Mouse (Mus musculus) layer of hippocampus, adult 9-11 months (tissue): Measurements from ENCODE around the gene Vps4a.
A peak's percentile ranks its signal among the peaks of the same experiment; 100 is the strongest.
"Not testable (repeated sequence)": the region's sequence is repeated elsewhere in the genome, so short reads cannot be mapped to it uniquely, and the experiment has no call there.

Experiments used
- DNase-seq: peaks from one replicate; pipeline ENCODE4 v3.0.0; 2022

The Vps4a gene

DNA sequence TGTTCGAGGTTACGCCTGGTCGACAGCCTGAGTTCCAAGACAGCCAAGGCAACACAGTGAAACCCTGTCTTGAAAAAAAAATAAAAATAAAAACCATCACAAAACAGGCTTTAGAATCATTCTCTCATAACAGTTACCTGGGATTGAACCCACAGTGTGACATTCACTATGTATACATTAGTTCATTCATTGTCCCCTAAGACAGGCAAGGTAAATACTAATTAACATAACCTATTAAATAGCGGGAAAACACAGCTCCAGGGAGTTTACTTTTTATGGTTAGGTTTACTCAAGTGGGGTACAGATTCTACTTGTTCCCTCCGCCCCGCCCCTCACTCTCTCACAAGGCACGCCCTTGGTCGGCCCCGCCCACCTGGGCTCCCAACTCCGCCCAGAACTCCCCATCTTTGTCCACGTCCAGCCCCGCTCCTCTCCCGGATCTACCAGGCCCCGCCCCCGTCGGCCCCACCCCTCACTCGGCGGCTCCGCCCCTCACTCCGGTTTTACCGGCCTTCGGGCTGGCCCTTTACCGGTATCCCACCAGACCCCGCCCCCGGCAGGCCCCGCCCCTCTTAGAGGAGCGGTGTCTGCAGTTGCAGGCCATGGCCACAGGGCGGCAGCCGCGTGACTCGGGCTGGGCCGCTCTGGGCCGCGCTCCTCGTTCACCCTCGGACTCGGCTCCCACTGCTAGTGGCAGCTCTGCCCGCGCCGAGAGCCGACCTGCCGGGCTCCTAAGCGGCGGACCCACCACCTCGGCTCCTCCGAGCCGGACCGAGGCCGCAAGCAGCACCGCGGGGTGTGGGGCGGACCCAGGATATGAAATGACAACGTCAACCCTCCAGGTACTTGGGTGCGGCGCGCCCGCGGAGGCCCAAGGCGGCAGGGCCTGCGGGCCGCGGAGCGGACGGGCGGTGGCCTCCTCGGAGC is at the start of gene Vps4a:
Gene Vps4a (plus strand): TSS at position 573 of the 927 bp plus-strand sequence.
- peak; percentile 96 for DNase-seq

DNA sequence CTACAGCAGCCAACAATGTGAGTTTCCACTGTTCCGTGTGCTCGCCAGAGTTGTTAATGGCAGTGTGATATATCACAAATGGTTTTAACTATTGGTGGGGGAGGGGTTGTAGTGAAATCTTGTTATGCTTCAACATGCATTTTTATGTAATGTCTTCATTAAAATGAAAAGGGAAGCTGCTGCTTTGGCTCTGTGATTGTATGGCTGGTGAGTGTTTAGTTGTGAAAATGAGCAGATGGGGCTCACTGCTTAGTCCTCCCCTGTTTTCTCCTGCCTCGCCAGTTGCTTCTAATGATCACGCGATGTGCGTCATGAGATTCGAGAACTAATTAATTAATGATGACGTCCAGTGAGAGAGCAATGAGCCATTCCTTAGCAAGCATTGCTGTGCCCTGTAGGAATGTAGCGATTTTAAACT is 45.6 kb upstream of the Vps4a start:
- peak; percentile 62 for DNase-seq

DNA sequence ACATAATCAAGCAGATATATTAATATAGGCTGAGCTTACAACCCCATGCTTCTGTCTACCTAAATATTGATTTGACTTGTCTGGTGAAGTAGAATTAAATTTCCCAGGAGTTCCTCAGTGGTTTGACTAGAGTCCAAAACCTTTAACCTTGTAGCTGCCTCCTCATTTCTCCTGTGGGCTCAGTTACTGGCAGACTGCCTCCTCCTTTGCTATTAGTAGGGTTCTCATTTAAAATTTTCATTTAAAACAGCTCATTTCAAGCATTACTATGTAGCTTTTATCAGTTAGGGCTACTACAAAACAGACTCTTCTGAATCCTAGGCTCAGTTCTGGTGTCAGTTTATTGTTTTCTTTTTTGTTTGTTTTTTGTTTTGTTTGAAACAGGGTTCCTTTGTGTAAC is 45.1 kb upstream of the Vps4a start:
- no peak for DNase-seq

DNA sequence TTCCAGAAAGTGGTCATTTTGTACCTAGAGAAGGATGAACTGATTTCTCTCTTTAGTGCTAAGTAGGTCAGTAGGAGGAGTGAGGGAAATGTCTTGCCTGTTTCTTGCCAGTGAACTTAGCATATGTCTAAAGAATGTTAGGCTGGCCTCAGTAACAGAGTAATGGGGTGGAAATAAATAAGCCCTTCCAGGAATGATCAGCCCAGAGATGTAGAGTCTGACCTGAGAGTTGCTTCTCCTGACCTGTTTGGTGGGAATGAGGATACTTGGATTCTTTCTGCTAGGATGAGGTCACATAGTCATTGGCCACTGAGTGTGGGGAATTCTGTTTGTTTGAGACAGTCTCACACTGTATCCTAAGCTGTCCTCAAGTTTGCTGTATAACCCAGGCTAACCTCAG is 43.5 kb upstream of the Vps4a start:
- DNase-seq, result no peak

DNA sequence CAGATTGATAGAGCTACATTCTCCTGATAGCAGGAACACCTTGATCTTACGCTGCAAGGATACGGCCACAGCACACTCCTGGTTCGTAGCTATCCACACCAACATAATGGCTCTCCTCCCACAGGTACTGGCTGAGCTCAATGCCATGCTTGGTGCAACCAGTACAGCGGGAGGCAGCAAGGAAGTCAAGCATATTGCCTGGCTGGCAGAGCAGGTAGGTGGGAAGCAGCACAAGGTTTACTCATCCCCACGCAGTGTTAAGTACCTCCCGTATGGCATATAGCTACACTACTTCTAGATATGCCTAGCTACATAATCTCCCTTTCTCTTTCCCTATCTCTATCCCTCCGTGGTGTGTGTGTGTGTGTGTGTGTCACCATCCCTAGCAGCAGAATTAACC is 39.6 kb upstream of the Vps4a start:
- peak; percentile 46 for DNase-seq

DNA sequence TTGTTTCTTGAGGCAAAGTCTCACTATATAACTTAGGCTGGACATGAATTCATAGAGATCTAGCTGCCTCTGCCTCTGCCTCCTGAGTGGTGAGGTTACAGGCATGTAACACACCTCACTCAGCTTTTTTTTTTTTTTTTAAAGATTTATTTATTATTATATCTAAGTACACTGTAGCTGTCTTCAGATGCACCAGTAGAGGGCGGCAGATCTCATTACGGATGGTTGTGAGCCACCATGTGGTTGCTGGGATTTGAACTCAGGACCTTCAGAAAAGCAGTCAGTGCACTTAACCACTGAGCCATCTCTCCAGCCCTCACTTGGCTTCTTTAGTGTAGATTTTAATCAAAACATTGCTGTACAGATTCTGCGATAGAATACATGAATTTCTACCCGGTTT is 34.7 kb upstream of the Vps4a start:
- DNase-seq, result not testable (repeated sequence)

DNA sequence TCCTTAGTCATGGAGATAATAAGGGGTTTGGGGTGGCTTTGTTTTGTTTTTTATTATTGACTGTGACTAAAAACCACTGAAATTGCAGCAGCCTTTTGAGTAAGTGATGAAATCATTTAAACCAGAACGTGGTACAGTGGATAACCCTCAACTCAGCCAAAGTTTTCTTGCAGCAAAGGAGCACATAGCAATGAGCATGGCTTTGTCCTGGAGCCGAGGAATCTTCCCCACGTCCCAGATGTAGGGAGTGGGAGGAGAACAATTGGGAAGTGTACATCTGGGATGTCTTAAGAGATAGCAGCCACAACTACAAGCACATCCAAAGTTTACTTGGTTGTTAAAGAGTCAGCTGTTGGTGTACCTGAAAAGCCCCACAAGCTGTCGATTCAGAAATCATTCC is 33.6 kb upstream of the Vps4a start:
- DNase-seq, result no peak

DNA sequence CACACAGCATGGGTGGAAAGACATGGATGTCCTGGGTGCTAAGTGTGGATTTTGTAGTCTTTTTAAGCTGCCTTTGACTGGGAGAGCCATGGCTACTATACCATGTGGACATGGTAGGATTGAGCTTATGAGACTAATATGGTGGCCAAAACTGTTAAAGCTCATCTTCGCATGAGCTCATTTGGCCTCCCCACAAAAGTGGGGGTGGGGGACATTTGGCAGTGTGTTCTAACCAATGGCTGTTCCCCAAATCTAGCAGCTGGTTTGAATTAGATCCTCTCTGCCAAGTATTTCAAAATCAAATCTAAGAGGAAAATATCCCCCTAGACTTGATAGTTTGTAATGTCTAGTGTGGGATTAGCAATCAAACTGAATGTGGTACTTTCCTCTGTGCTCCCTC is 32.0 kb upstream of the Vps4a start:
- peak; percentile 76 for DNase-seq

DNA sequence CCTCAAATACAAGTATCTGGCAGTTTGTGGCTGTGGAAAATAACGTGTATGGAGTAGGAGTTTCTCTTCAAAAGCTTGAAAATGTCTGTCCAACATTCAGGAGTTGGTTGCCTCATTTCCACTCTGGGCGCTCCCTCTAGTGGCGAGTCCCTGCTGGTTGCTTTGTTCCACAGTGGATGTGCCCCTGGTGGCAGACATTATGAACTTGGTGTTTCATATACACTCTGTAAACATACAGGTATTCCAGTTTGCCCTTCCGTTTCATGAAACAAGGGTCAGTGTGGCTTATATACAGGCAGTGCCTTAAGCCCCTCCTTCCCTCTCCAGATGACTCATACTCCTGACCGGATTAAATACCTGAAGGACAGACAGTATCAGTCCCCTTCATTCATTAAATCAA is 28.5 kb upstream of the Vps4a start:
- DNase-seq, result peak; percentile 82

DNA sequence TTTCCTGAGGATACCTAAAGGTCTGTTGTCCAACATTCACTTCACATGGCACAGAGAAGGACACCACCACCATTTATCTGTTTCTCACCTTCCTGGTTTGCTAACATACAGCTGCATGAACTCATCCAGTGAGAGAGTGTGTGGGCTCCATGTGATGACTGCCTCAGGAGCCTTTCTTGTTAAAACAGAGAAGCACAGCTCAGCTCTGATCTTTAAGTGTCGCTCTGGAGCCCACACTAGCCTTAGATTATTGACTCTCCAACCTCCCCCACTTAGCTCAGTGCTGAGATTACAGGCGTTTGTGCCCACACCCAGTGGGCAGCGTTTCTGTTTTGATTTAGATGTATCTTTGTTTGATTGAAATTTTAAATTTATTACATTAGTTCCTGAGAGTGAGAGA is 23.2 kb upstream of the Vps4a start:
- DNase-seq, result no peak

DNA sequence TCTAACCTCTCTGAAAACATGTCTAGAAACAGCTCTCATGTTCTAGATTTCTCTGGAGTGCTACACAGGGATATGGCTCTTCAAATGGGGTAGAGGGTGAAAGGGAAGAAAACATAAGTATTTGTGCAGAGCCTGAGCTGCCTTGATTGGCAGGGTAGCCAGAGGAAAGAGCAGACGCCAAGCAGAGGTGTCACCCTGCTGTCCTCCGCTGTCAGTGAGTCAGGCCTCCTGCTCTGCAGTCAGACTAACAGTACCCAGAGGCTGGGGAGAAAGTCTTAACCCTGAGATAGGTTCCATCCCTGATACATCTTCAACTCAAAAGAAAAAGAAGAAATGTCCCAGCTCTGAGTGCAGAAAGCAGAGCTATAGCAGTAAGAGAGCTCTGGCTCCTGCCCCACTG is 18.4 kb upstream of the Vps4a start:
- no peak for DNase-seq

DNA sequence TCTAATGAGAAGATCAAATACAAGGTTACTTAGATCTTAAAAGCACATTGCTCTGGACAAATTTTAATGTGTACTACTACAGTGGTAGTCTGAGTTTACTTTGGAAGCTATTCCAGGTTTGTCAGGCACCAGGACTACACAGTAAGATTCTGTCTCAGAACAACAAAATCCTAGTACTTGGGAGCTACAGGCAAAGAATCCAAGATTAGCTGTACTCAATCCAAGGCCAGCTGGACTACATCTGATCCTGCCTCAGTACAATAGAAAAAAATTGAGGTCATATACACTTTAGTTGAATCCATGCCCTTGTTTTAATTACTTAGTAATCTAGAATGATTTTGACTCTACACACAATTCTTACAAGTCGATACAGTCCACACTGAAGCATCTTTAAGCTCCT is 16.1 kb upstream of the Vps4a start:
- no peak for DNase-seq

DNA sequence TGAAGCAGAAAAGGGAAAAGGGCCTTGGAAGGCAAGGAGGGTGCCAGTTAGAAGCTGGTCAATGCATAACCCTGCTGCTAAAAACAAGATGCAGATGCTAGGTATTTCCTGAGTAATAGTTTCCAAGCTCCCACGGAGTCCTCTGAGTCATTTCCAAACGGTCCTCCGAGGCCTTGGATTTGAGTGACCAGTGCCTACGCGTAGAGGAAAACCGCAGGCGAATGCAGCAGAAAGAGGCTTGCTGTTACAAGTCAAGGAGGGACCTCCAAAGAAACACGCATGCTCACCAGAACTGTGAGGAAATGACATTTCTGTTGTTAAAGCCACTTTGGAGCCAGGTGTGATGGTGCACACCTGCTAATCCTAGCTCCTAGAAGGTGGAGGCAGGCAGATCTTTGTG is 7.5 kb upstream of the Vps4a start:
- DNase-seq, result no peak

DNA sequence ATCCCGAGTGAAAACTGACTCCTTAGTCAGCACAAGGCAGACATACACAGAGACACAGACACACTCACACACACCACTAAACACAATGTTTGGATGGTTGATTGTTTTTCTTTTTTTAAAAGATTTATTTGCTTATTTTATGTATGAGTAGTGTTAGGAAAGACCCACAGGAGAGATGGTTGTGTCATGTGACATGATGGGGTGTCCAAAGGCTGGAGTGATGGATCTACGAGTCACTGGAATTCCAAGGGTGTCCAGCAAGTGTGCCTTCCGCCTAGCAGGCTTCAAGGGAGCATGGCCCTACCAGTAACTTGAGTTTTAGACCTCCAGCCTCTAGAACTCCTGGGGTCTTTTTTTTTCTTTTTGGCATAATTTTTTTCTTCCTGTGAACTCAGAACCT is 1.7 kb upstream of the Vps4a start:
- DNase-seq, result no peak

DNA sequence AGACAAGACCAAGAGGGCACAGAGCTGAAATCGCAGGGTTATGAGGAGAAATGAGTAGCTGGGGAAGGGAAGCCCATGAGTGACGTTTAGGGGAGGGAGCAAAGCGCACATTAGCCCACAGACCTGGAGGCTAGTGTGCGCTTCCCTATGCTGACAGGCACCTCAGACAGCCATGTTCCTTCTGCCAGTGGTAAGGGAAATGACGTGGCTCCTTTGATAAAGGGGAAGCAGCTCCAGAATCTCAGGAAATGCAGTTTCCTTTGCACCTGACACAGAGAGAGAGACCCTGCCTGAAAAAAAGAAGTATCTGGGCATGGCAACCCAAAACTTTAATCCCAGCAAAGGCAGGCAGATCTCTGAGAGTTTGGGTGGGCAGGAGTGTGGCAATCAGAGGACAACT is 964 bp upstream of the Vps4a start:
- no peak for DNase-seq

DNA sequence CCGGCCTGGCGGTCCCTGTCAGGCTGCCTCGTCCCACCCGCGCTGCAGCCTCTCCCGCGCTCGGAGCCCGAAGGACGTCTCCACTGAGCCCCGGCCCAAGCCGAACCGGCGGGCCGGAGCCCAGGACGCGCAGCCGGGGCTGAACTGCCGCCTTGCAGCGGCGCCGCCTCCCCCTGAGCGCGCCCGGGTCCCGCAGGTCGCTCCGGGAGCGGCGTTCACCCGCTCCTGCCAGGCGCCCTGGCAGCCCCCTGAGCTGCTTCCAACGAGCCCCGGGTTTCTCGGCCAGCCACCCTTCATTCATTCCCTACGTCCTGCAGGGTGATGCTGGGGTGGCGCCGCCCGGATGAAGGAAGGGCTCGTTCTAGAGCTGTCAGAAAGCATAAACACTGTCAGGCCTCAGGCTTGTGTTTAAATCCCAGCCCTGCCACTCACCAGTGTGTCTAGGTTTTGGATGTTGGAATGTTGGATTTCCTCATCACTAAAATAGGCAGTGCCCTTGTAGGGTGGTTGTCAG is 612 bp downstream of the Vps4a start:
- DNase-seq, result no peak

DNA sequence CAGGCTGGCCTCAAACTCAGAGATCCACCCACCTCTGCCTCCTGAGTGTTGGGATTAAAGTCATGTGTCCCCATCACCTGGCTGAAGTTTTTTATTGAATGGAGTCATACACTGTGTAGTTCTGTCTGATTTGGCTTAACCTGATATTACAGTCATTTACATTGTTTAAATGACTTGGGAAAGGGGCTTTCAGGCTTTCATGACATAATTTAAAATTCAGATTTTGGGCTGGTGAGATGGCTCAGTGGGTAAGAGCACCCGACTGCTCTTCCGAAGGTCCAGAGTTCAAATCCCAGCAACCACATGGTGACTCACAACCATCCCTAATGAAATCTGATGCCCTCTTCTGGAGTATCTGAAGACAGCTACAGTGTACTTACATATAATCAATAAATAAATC is 2.6 kb downstream of the Vps4a start:
- not testable (repeated sequence) for DNase-seq

DNA sequence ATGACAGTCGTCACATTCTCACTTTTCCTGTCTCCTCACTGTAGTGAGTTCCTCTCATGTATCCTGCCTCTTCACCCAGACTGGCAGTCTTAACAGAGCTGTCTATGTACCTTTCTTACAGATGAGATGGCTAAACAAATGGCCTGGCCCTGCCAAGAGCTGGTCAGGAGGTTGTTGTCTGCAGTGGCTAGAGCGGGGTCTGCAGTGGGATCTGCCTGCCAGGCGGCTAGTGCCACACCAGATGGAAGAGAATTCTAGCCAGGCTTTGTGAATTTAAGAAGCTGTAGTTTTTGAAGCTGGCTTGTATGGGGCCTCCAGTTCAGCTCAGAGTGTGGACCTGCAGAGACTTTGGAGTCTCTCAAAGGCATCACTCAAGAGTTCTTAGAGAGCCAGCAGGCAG is 4.6 kb downstream of the Vps4a start:
- no peak for DNase-seq

DNA sequence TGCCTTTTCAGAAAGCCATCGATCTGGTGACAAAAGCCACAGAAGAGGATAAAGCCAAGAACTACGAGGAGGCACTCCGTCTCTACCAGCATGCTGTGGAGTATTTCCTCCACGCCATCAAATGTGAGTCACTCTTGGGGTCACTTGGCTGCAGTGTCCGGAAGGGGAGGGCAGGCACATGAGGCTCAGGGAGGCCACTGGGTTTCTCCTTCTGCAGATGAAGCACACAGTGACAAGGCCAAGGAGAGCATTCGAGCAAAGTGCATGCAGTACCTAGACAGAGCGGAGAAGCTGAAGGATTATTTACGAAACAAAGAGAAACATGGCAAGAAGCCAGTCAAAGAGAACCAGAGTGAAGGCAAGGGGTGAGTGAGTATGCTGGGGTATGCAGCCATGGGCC is 5.6 kb downstream of the Vps4a start:
- no peak for DNase-seq

DNA sequence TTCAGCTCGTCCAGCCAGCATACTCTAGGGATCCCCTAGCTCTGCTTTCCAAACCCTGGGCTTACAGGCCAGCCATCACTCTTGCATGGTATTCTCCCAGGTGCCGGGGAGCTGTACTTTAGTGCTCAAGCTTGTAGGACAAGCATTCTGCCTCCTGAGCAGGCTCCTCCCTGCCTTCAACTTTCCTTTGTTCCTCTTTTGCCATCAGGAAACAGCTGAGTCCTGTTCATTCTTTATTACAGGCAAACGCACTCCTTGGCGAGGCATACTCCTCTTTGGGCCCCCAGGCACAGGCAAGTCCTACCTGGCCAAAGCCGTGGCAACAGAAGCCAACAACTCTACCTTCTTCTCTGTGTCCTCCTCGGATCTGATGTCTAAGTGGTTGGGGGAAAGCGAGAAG is 9.6 kb downstream of the Vps4a start:
- DNase-seq, result no peak

DNA sequence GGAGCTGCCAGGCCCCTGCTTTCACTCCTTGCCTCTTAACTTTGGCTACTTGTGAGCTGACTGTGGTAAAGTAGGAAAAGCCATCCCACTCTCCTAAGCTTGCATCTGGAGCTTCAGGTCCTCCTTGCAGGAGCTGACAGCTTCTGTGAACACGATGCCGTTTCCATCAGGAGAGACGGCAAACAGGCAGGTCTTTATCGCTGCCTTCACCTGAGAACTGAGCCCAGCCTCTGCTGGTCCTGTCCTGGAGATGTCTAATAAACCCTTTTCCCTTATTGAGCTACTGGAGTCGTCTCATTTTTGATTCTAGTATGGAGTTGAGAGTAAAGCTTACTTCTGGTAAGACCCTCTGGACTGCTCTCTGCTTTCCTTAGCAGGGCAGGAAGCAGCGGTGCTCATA is 14.5 kb downstream of the Vps4a start:
- DNase-seq, result no peak

DNA sequence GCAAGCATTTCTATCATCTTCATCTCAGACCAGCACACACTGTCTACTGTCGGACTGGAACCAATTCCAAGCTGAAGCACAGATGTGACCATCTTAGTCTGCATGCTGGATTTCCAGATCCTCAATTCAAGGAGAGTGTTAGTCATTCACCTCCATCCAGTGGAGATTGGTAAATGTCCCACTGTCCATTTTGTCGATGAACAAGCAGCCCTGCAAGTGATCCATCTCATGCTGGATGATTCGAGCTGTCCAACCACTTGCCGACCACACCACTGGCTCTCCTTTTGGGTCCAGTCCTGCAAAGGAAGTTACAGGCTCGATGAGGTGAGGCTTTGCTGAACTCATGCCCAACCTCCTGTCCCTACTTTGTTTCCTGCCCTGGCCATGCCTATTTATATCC is 16.0 kb downstream of the Vps4a start:
- no peak for DNase-seq

DNA sequence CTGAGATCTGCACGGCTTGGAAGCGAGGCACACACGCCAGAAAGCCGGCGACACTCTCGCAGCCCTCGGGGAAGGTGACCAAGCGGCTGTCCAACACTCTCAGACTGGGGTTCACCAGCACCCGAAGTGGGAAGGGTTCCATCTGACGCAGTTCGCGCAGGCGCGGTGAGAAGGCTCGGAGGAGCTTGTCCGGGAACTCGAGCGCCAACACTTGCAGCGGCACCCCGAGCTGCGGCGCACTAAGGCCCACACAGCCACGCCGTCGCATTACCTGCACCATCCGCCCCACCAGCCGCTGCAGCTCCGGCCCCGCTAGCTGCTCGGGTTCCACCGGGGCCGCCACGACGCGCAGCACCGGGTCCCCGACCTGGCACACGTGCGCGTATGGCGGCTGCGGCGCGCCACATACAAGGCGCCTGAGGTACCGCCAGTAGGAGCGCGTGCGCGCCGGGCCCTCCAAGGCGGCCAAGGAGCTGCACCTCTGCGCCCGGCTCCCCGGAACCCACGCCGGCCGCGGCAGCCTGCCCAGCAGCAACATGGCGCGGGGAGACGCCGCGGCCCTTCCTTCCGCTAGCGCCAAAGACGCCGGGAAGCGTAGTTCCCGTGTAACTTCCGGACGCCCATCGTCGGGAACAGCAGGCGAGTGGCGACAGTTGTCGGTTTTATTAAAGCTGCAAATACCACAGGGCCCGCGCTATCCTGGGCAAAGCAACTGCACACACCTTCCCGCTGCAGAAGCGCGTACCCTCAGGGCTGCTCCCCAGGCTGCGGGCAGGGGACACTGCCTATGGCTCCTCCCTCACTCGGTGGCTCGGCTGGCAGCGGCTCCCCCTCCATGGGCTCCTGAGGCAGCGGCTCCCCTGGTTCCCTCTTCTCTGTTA is 17.3 kb downstream of the Vps4a start, which contains the start of gene Pdf:
Gene Pdf (minus strand): TSS at position 554 of the 881 bp plus-strand sequence.
- DNase-seq, result peak; percentile 85

DNA sequence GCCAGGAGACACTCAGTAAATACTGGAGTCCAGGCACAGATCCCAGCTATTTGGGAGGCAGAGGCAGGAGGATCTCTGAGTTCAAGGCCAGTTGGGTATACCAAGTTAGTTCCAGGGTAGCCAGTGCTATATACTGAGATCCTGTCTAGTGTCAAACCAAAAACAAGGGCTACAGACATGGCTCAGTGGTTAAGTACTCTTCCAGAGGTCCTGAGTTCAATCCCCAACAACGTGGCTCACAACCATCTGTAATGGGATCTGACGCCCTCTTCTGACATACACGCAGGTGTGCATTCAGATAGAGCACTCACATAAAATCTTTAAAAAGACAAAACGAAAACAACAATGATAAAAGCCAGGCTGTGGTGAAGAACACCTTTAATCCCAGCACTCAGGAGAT is 18.5 kb downstream of the Vps4a start:
- no peak for DNase-seq
